Mouse (Mus musculus) limb, embryonic 13.5 days (tissue): ENCODE results near the gene Adam17. TPM values are rescaled to one million over a fixed set of nuclear protein-coding genes. Genes with fewer than 3 reads are reported as not detected.
A peak's percentile ranks its signal among the peaks of the same experiment; 100 is the strongest.

Experiments
- ATAC-seq: fragments of 200-750 bp; cut with Nextera tagmentation; 2 replicates; pipeline ENCODE4 v1.8.0; 2017; ENCODE audit warnings: low read depth, moderate number of reproducible peaks, moderate TSS enrichment; ENCODE audit not compliant: low FRiP score
- H3K27ac ChIP-seq: fragments of 300-500 bp; sonication (generic); 2 replicates; pipeline ENCODE4 v1.5.1; 2015; ENCODE audit warnings: inconsistent platforms, mild to moderate bottlenecking, moderate library complexity
- H3K27me3 ChIP-seq: fragments of 300-500 bp; sonication (generic); 2 replicates; pipeline ENCODE4 v1.6.1; 2015; ENCODE audit warnings: mild to moderate bottlenecking, inconsistent platforms
- H3K36me3 ChIP-seq: fragments of 300-500 bp; sonication (generic); 2 replicates; pipeline ENCODE4 v1.6.1; 2015; ENCODE audit warnings: inconsistent platforms, mild to moderate bottlenecking, moderate library complexity
- H3K4me1 ChIP-seq: fragments of 300-500 bp; sonication (generic); 2 replicates; pipeline ENCODE4 v1.6.1; 2015; ENCODE audit warnings: inconsistent platforms
- H3K4me2 ChIP-seq: fragments of 300-500 bp; sonication (generic); replicated peaks from 2 replicates; pipeline ENCODE4 v1.6.1; 2015; ENCODE audit warnings: inconsistent platforms, mild to moderate bottlenecking, moderate library complexity
- H3K4me3 ChIP-seq: fragments of 300-500 bp; sonication (generic); 2 replicates; pipeline ENCODE4 v1.5.1; 2015; ENCODE audit warnings: moderate library complexity, mild to moderate bottlenecking, inconsistent platforms
- H3K9ac ChIP-seq: fragments of 300-500 bp; sonication (generic); 2 replicates; pipeline ENCODE4 v1.6.1; 2015; ENCODE audit warnings: mild to moderate bottlenecking, inconsistent platforms
- H3K9me3 ChIP-seq: fragments of 300-500 bp; sonication (generic); 2 replicates; pipeline ENCODE4 v1.6.1; 2016; ENCODE audit warnings: inconsistent platforms
- WGBS: fragments of 180-500 bp; shearing (Covaris S2); methylation state at CpG from one replicate; pipeline ENCODE4 v1.1.7; 2015; 5-methylcytosine and 5-hydroxymethylcytosine counted together
- polyA plus RNA-seq: library from polyadenylated mRNA; unstranded; fragments of >200 nt; fragmentation: Nextera tagmentation; extraction: Ambion mirVana; gene quantifications from 2 replicates; pipeline ENCODE4 v1.2.1, GENCODE M21; 2015

Adam17 gene
- polyA plus RNA-seq, 1 experiment from 2014 or later, result 45.4 TPM

- no peak overlapping the region for H3K4me2 ChIP-seq
- no peak for ATAC-seq
- no peak overlapping the region for H3K27ac ChIP-seq
- H3K9me3 ChIP-seq, result no peaks in the 10 kb centered on the region
- 90% methylated on average over 6 of the region's 6 CpGs for WGBS
- H3K27me3 ChIP-seq, result no peaks in the 10 kb centered on the region
- H3K4me1 ChIP-seq, result peaks cover 17% of the 10 kb centered on the region
- H3K36me3 ChIP-seq, result peaks cover 54% of the 10 kb centered on the region
- H3K4me3 ChIP-seq, result no peak overlapping the region
- H3K9ac ChIP-seq, result no peak overlapping the region
Observed at GRCm38 (mm10) chr12:21289651-21290050, 83.8 kb downstream of the Adam17 start.

GRCm38 (mm10) chr12:21288716-21289395, 84.6 kb downstream of the Adam17 start:
- no peaks in the 10 kb centered on the region for H3K27me3 ChIP-seq
- no peak overlapping the region for H3K9ac ChIP-seq
- H3K36me3 ChIP-seq, result peaks cover 46% of the 10 kb centered on the region
- H3K27ac ChIP-seq, result no peak overlapping the region
- no peak for ATAC-seq
- H3K4me2 ChIP-seq, result no peak overlapping the region
- WGBS, result 90% methylated on average over 3 of the region's 3 CpGs
- H3K4me1 ChIP-seq, result peaks cover 17% of the 10 kb centered on the region
- no peaks in the 10 kb centered on the region for H3K9me3 ChIP-seq
- no peak overlapping the region for H3K4me3 ChIP-seq

GRCm38 (mm10) chr12:21286712-21287650, 86.5 kb downstream of the Adam17 start:
- H3K27ac ChIP-seq, result peak overlapping the region; percentile 95
- peak overlapping the region; percentile 84 for H3K4me3 ChIP-seq
- WGBS, result 34% methylated on average over 18 of the region's 18 CpGs
- H3K9ac ChIP-seq, result peak overlapping the region; percentile 89
- H3K4me1 ChIP-seq, result peaks cover 17% of the 10 kb centered on the region
- H3K27me3 ChIP-seq, result no peaks in the 10 kb centered on the region
- H3K4me2 ChIP-seq, result peak overlapping the region; percentile 82
- H3K9me3 ChIP-seq, result no peaks in the 10 kb centered on the region
- peaks cover 27% of the 10 kb centered on the region for H3K36me3 ChIP-seq
- ATAC-seq, result peak; percentile 10; the same call in 1 of the 2 replicates

GRCm38 (mm10) chr12:21286243-21286622, 87.2 kb downstream of the Adam17 start, which contains the start of gene Itgb1bp1:
Itgb1bp1 (minus strand) TSS chr12:21286284.
- ATAC-seq, result peak; percentile 97
- under 1% methylated on average over 28 of the region's 28 CpGs for WGBS

GRCm38 (mm10) chr12:21285508-21286242, 87.8 kb downstream of the Adam17 start:
- peak overlapping the region; percentile 84 for H3K4me3 ChIP-seq
- under 1% methylated on average over 47 of the region's 47 CpGs for WGBS
- H3K9me3 ChIP-seq, result no peaks in the 10 kb centered on the region
- no peaks in the 10 kb centered on the region for H3K27me3 ChIP-seq
- ATAC-seq, result peak; percentile 84
- peak overlapping the region; percentile 82 for H3K4me2 ChIP-seq
- peak overlapping the region; percentile 85 for H3K9ac ChIP-seq
- H3K4me1 ChIP-seq, result peaks cover 17% of the 10 kb centered on the region
- peak overlapping the region; percentile 71; the same call in 1 of the 2 replicates for H3K27ac ChIP-seq
- peaks cover 15% of the 10 kb centered on the region for H3K36me3 ChIP-seq

More at GRCm38 (mm10) chr12:21286243-21286622, 87.2 kb downstream of the Adam17 start, which contains the start of gene Itgb1bp1:
- Histone ChIP-seq H3K36me3 (peaks cover 20% of the 10 kb centered on the region), H3K4me3 (peak within 1 kb of the TSS; percentile 84), H3K27me3 (no peaks in the 10 kb centered on the region), H3K4me1 (peaks cover 17% of the 10 kb centered on the region), H3K9ac (peak within 1 kb of the TSS; percentile 89), H3K9me3 (no peaks in the 10 kb centered on the region), H3K4me2 (peak within 1 kb of the TSS; percentile 82), H3K27ac (peak within 1 kb of the TSS; percentile 95)

- no peaks in the 10 kb centered on the region for H3K27me3 ChIP-seq
- H3K4me3 ChIP-seq, result peak within 1 kb of the TSS; percentile 84
- H3K4me1 ChIP-seq, result peaks cover 17% of the 10 kb centered on the region
- peaks cover 7% of the 10 kb centered on the region; the same call in 1 of the 2 replicates for H3K36me3 ChIP-seq
- no peak for ATAC-seq
- H3K4me2 ChIP-seq, result peak within 1 kb of the TSS; percentile 82
- no peaks in the 10 kb centered on the region for H3K9me3 ChIP-seq
- H3K27ac ChIP-seq, result peak within 1 kb of the TSS; percentile 95
- WGBS, result 56% methylated on average over 11 of the region's 11 CpGs
- peak within 1 kb of the TSS; percentile 89 for H3K9ac ChIP-seq
Observed at GRCm38 (mm10) chr12:21284761-21285441, 88.5 kb downstream of the Adam17 start, which contains the start of gene Cpsf3. Cpsf3 (plus strand) TSS chr12:21285391.

- Histone ChIP-seq H3K27me3 (no peaks in the 10 kb centered on the region), H3K27ac (no peak overlapping the region), H3K4me2 (no peak overlapping the region), H3K9ac (no peak overlapping the region), H3K9me3 (no peaks in the 10 kb centered on the region), H3K36me3 (peaks cover 32% of the 10 kb centered on the region), H3K4me3 (no peak overlapping the region), H3K4me1 (no peaks in the 10 kb centered on the region)
- ATAC-seq, result no peak
- 63% methylated on average over 1 of the region's 1 CpGs for WGBS
Observed at GRCm38 (mm10) chr12:21277352-21277864, 96.0 kb downstream of the Adam17 start.

GRCm38 (mm10) chr12:21274446-21274845, 99.0 kb downstream of the Adam17 start:
- H3K36me3 ChIP-seq, result peaks cover 60% of the 10 kb centered on the region
- H3K27ac ChIP-seq, result no peak overlapping the region
- H3K4me1 ChIP-seq, result no peaks in the 10 kb centered on the region
- no peak overlapping the region for H3K4me3 ChIP-seq
- no peaks in the 10 kb centered on the region for H3K9me3 ChIP-seq
- no peak overlapping the region for H3K4me2 ChIP-seq
- WGBS, result 82% methylated on average over 7 of the region's 7 CpGs
- ATAC-seq, result no peak
- H3K27me3 ChIP-seq, result no peaks in the 10 kb centered on the region
- H3K9ac ChIP-seq, result no peak overlapping the region

Other genes starting within 250 kb of the Adam17 start
- 114 TPM in 2 replicates for gene Cpsf3, start 88.2 kb downstream of the Adam17 start, polyA plus RNA-seq
- gene Itgb1bp1, start 87.3 kb downstream of the Adam17 start, polyA plus RNA-seq, result 52.6 and 55.2 TPM in 2 replicates
- gene Iah1, start 57.2 kb downstream of the Adam17 start, polyA plus RNA-seq, result 58.0 and 61.3 TPM in 2 replicates
- gene Ywhaq, start 44.0 kb upstream of the Adam17 start, polyA plus RNA-seq, result 705 and 725 TPM in 2 replicates